Mouse (Mus musculus) C2C12 (cell line): ENCODE data around the gene Gm49711.

ENCODE experiments used
- CEBPB ChIP-seq: IDR thresholded peaks from one replicate; pipeline ENCODE4 v1.6.1; 2011; ENCODE audit warnings: low read depth, mild to moderate bottlenecking, control low read depth, moderate library complexity
- CTCF ChIP-seq: IDR thresholded peaks from one replicate; pipeline ENCODE4 v1.5.1; 2011; ENCODE audit not compliant: control insufficient read depth, insufficient read depth, insufficient read length
- MAX ChIP-seq: IDR thresholded peaks from one replicate; pipeline ENCODE4 v1.6.1; 2011; ENCODE audit warnings: mild to moderate bottlenecking, control low read depth
- MYOD1 ChIP-seq: IDR thresholded peaks from one replicate; pipeline ENCODE4 v1.6.1; 2011; ENCODE audit warnings: low read depth; ENCODE audit not compliant: control insufficient read depth, insufficient read length
- MYOG ChIP-seq: IDR thresholded peaks from one replicate; pipeline ENCODE4 v1.6.1; 2011; ENCODE audit not compliant: control insufficient read depth, insufficient read length; ENCODE audit errors: extremely low read depth

- TF ChIP-seq MAX (no peak), CTCF (no peak), MYOD1 (no peak), CEBPB (no peak), MYOG (no peak)
Observed at GRCm38 (mm10) chr16:92052569-92052968, 5.5 kb upstream of the Gm49711 start.
